Mouse (Mus musculus) hindbrain, embryonic 13.5 days (tissue): ENCODE results near the gene Gm44790. TPM values are rescaled to one million over a fixed set of nuclear protein-coding genes. Genes with fewer than 3 reads are reported as not detected.

Source experiments
- ATAC-seq: fragments of 200-750 bp; cut with Nextera tagmentation; 2 replicates; pipeline ENCODE4 v1.8.0; 2017; ENCODE audit warnings: moderate TSS enrichment; ENCODE audit not compliant: low FRiP score
- H3K27ac ChIP-seq: fragments of 300-500 bp; sonication (generic); 2 replicates; pipeline ENCODE4 v1.5.1; 2015; ENCODE audit warnings: inconsistent platforms, mild to moderate bottlenecking, moderate library complexity
- H3K27me3 ChIP-seq: fragments of 300-500 bp; sonication (generic); 2 replicates; pipeline ENCODE4 v1.6.1; 2015; ENCODE audit warnings: mild to moderate bottlenecking, inconsistent platforms
- H3K36me3 ChIP-seq: fragments of 300-500 bp; sonication (generic); 2 replicates; pipeline ENCODE4 v1.6.1; 2015; ENCODE audit warnings: mild to moderate bottlenecking, inconsistent platforms
- H3K4me1 ChIP-seq: fragments of 300-500 bp; sonication (generic); replicated peaks from 2 replicates; pipeline ENCODE4 v1.6.1; 2015; ENCODE audit warnings: inconsistent platforms
- H3K4me2 ChIP-seq: fragments of 300-500 bp; sonication (generic); 2 replicates; pipeline ENCODE4 v1.6.1; 2015; ENCODE audit warnings: inconsistent platforms, mild to moderate bottlenecking, moderate library complexity
- H3K4me3 ChIP-seq: fragments of 300-500 bp; sonication (generic); 2 replicates; pipeline ENCODE4 v1.5.1; 2015; ENCODE audit warnings: mild to moderate bottlenecking, inconsistent platforms
- H3K9ac ChIP-seq: fragments of 300-500 bp; sonication (generic); 2 replicates; pipeline ENCODE4 v1.6.1; 2015; ENCODE audit warnings: mild to moderate bottlenecking, inconsistent platforms
- H3K9me3 ChIP-seq: fragments of 300-500 bp; sonication (generic); 2 replicates; pipeline ENCODE4 v1.6.1; 2016; ENCODE audit warnings: inconsistent platforms
- WGBS: fragments of 180-500 bp; shearing (Covaris S2); methylation state at CpG from one replicate; pipeline ENCODE4 v1.1.7; 2015; 5-methylcytosine and 5-hydroxymethylcytosine counted together
- polyA plus RNA-seq: library from polyadenylated mRNA; unstranded; fragments of >200 nt; fragmentation: Nextera tagmentation; extraction: Ambion mirVana; gene quantifications from 2 replicates; pipeline ENCODE4 v1.2.1, GENCODE M21; 2015

Gene Gm44790
- polyA plus RNA-seq, 1 experiment from 2014 or later = not detected

- Histone ChIP-seq H3K9ac (peak overlapping the region; percentile 96), H3K4me1 (peaks cover 35% of the 10 kb centered on the region), H3K4me3 (peak overlapping the region; percentile 97), H3K4me2 (peak overlapping the region; percentile 74), H3K27me3 (no peaks in the 10 kb centered on the region; the same call in 1 of the 2 replicates), H3K27ac (no peak overlapping the region), H3K9me3 (no peaks in the 10 kb centered on the region), H3K36me3 (peaks cover 41% of the 10 kb centered on the region)
- 91% methylated on average over 9 of the region's 9 CpGs for WGBS
- no peak for ATAC-seq
Measured at GRCm38 (mm10) chr6:86395021-86395420, 31.4 kb upstream of the Gm44790 start.

DNA sequence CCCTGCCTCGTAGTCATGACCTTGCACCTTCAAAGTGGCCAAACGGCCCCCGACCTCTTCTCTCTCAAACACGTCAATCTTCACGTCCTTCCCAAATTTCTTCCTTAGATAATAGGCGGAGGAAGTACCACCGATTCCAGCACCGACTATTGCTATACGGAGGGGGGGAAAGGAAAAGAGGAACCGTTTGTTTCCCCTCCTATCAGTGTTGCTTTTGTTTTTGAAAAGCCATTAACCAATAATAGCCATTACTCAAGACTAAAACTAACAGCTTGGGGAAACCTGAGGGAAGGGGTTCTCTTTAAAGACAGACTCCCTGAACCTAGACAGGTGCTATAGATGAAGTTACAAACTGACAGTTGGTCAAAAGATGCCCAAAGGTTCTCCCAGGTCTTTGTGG lies 30.5 kb upstream of the Gm44790 start:
- Histone ChIP-seq H3K27me3 (no peaks in the 10 kb centered on the region; the same call in 1 of the 2 replicates), H3K27ac (peak overlapping the region; percentile 95), H3K9ac (peak overlapping the region; percentile 96), H3K9me3 (no peaks in the 10 kb centered on the region), H3K4me3 (peak overlapping the region; percentile 97), H3K4me2 (peak overlapping the region; percentile 74), H3K4me1 (peaks cover 39% of the 10 kb centered on the region), H3K36me3 (peaks cover 31% of the 10 kb centered on the region)
- 14% methylated on average over 10 of the region's 10 CpGs for WGBS
- peak; percentile 0; the same call in 1 of the 2 replicates for ATAC-seq

DNA sequence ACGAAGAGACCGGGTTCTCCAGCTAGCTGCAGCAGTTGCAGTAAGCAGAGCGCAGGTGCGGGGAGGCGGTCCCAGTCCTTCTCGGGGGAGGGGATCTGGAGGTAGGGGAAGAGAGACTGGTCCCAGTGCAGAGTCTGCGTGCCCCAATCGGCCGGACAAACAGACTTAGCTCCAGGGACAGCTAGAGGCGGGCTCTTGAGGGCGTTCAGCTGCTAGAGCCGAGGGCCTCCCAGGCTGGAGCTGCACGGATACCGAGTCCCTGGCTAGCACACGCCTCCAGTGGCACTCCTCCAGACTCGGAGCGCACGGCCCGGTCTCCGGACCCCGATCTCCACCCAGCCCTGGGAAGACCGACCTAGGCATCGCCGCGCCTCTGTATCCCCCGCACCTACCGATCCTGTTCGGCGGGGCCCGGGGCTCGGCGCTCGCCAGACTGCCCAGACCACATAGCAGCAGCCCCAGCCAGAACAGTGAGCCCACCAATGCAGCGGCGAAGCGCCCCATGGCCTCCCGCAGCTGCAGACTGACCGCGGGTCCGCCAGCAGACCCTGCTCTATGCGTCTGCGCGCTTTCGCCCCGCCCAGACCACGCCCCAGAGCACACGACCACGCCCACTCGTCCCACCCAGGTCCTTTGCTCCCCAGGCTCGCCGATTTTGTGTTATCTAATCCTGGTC lies 29.7 kb upstream of the Gm44790 start, which contains the start of gene Pcyox1:
Gene Pcyox1 (minus strand): TSS at position 574 of the 676 bp plus-strand sequence.
- H3K9me3 ChIP-seq = no peaks in the 10 kb centered on the region
- under 1% methylated on average over 51 of the region's 51 CpGs for WGBS

DNA sequence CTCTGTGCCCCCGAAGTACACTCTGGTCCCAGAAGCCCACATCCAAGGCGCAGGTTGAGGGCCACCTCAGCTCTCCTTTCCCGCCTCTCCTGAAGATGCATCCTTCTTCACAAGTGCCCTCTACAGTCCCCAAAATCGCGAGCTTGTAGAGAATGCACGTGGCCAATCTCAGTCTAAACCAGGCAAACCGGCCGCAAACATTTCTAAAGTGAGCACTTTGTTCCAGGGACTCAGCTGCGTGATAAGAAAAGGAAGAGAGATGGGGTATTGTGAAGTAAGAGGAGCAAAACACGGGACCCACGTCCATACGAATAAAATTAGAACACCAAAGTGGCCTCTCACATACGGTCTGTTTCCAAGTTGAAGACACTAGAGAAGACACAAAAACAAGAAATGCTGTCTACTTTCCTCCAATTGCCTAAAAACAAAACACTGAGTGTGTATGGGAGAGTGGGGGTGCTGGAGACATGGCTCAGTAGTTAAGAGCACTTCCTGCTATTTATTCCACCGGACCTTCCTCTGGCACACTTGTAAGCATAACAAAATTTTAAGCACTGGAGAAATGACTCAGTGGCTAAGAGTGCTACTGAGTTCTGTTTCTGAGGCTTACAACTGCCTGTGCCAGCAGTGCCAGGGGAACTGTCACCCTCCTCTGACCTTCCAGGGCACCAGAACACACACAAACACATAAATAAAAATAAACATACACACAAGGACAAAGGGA lies 29.0 kb upstream of the Gm44790 start:
- peak overlapping the region; percentile 96 for H3K9ac ChIP-seq
- WGBS = 8% methylated on average over 14 of the region's 14 CpGs
- ATAC-seq = no peak
- H3K4me2 ChIP-seq = peak overlapping the region; percentile 74
- H3K27ac ChIP-seq = peak overlapping the region; percentile 95
- no peaks in the 10 kb centered on the region for H3K9me3 ChIP-seq
- H3K27me3 ChIP-seq = no peaks in the 10 kb centered on the region; the same call in 1 of the 2 replicates
- H3K4me3 ChIP-seq = peak overlapping the region; percentile 97
- peaks cover 17% of the 10 kb centered on the region for H3K36me3 ChIP-seq
- H3K4me1 ChIP-seq = peaks cover 39% of the 10 kb centered on the region

More for the DNA sequence above, 29.7 kb upstream of the Gm44790 start, which contains the start of gene Pcyox1:
- Histone ChIP-seq H3K4me1 (peaks cover 39% of the 10 kb centered on the region), H3K27ac (peak within 1 kb of the TSS; percentile 95), H3K4me2 (peak within 1 kb of the TSS; percentile 74), H3K4me3 (peak within 1 kb of the TSS; percentile 97), H3K36me3 (peaks cover 24% of the 10 kb centered on the region), H3K27me3 (no peaks in the 10 kb centered on the region; the same call in 1 of the 2 replicates), H3K9ac (peak within 1 kb of the TSS; percentile 96)
- ATAC-seq = peak; percentile 94

GRCm38 (mm10) chr6:86398986-86399385 lies 27.5 kb upstream of the Gm44790 start:
- Histone ChIP-seq H3K4me3 (no peak overlapping the region), H3K9ac (no peak overlapping the region), H3K9me3 (no peaks in the 10 kb centered on the region), H3K4me2 (no peak overlapping the region), H3K27ac (no peak overlapping the region), H3K4me1 (peaks cover 34% of the 10 kb centered on the region), H3K36me3 (peaks cover 4% of the 10 kb centered on the region), H3K27me3 (no peaks in the 10 kb centered on the region; the same call in 1 of the 2 replicates)
- ATAC-seq = no peak
- WGBS = 74% methylated on average over 2 of the region's 2 CpGs

GRCm38 (mm10) chr6:86399995-86400394 lies 26.5 kb upstream of the Gm44790 start:
- H3K4me2 ChIP-seq = no peak overlapping the region
- no peaks in the 10 kb centered on the region for H3K9me3 ChIP-seq
- peaks cover 24% of the 10 kb centered on the region for H3K4me1 ChIP-seq
- no peak for ATAC-seq
- H3K27me3 ChIP-seq = no peaks in the 10 kb centered on the region; the same call in 1 of the 2 replicates
- H3K9ac ChIP-seq = no peak overlapping the region
- no peak overlapping the region for H3K27ac ChIP-seq
- no peaks in the 10 kb centered on the region for H3K36me3 ChIP-seq
- H3K4me3 ChIP-seq = no peak overlapping the region
- WGBS = 93% methylated on average over 2 of the region's 2 CpGs

GRCm38 (mm10) chr6:86400972-86401371 lies 25.5 kb upstream of the Gm44790 start:
- Histone ChIP-seq H3K4me1 (peaks cover 17% of the 10 kb centered on the region), H3K36me3 (no peaks in the 10 kb centered on the region), H3K4me2 (peak overlapping the region; percentile 45), H3K4me3 (peak overlapping the region; percentile 14; the same call in 1 of the 2 replicates), H3K27me3 (no peaks in the 10 kb centered on the region; the same call in 1 of the 2 replicates), H3K9me3 (no peaks in the 10 kb centered on the region), H3K9ac (no peak overlapping the region), H3K27ac (no peak overlapping the region)
- 12% methylated on average over 9 of the region's 9 CpGs for WGBS
- no peak for ATAC-seq

GRCm38 (mm10) chr6:86402681-86403607 lies 23.5 kb upstream of the Gm44790 start:
- peak overlapping the region; percentile 81 for H3K4me2 ChIP-seq
- H3K9ac ChIP-seq = no peak overlapping the region
- H3K27ac ChIP-seq = no peak overlapping the region
- peaks cover 3% of the 10 kb centered on the region; the same call in 1 of the 2 replicates for H3K36me3 ChIP-seq
- H3K9me3 ChIP-seq = no peaks in the 10 kb centered on the region
- no peaks in the 10 kb centered on the region; the same call in 1 of the 2 replicates for H3K27me3 ChIP-seq
- WGBS = 40% methylated on average over 12 of the region's 12 CpGs
- H3K4me3 ChIP-seq = peak overlapping the region; percentile 83
- H3K4me1 ChIP-seq = peaks cover 28% of the 10 kb centered on the region
- ATAC-seq = no peak

DNA sequence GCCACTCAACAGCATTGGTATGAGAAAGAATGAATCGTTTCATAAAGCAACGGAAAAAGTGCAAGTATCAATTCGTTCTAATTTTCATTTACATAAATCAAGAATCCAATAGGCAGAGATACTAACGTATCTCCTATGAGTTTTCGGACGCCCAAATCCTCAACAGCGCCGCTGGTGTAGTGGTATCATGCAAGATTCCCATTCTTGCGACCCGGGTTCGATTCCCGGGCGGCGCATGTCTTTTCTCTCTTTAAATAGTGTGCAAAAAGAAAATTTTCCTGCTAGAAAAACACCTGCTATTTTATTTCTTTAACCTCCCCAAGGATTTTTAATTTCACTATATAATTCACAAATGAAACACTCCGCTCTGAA lies 22.7 kb upstream of the Gm44790 start:
- H3K4me2 ChIP-seq = peak overlapping the region; percentile 81
- H3K4me3 ChIP-seq = peak overlapping the region; percentile 83
- under 1% methylated on average over 15 of the region's 15 CpGs for WGBS
- H3K9ac ChIP-seq = peak overlapping the region; percentile 99
- ATAC-seq = peak; percentile 81
- peak overlapping the region; percentile 100 for H3K27ac ChIP-seq
- H3K27me3 ChIP-seq = no peaks in the 10 kb centered on the region; the same call in 1 of the 2 replicates
- H3K36me3 ChIP-seq = peaks cover 3% of the 10 kb centered on the region; the same call in 1 of the 2 replicates
- H3K4me1 ChIP-seq = peaks cover 29% of the 10 kb centered on the region
- no peaks in the 10 kb centered on the region for H3K9me3 ChIP-seq

DNA sequence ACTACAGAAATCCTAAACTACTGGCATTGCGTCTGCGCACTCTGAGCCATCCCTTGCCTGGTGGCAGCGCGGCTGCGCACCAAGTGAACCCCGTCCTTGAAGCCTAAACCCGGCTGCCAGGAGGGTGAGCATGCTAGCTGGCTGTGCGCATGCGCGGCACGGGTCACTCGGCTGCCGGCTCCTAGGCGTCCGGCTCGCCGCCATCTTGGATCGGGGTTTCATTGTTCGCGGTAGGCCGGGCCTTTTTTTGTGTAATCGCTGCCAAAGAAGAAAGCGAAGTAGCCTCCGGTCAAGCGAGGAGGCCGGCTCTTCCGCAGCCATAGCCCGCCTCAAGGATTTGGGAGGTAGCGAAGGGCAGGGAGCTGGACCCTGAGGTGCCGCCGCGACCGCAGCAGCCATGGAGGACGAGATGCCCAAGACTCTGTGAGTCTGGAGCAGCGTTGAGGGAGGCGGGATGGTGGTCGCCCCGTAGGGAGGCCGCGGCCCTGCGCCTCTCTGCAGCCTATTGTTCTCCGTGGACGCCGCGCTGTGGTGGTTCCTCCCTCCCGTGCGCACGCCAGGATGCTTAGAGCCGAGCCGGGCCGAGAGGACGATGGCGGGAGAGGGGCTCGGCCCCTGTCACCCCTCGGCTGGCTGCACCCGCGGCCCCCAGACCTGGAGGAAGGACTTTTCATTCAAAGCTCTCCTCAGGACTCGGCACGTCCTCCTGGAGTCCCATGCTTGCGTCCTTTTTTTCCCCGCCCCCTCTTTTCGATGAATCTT lies 22.2 kb upstream of the Gm44790 start, which contains the start of gene Tia1:
Gene Tia1 (plus strand): TSS at position 120 of the 762 bp plus-strand sequence.
- ATAC-seq = peak; percentile 97
- Histone ChIP-seq H3K4me3 (peak within 1 kb of the TSS; percentile 83), H3K36me3 (peaks cover 3% of the 10 kb centered on the region; the same call in 1 of the 2 replicates), H3K27ac (peak within 1 kb of the TSS; percentile 100), H3K4me1 (peaks cover 30% of the 10 kb centered on the region), H3K9ac (peak within 1 kb of the TSS; percentile 99), H3K9me3 (no peaks in the 10 kb centered on the region), H3K4me2 (peak within 1 kb of the TSS; percentile 81), H3K27me3 (no peaks in the 10 kb centered on the region)
- under 1% methylated on average over 62 of the region's 62 CpGs for WGBS

GRCm38 (mm10) chr6:86404996-86405395 lies 21.5 kb upstream of the Gm44790 start:
- Histone ChIP-seq H3K27ac (peak overlapping the region; percentile 100), H3K4me2 (peak overlapping the region; percentile 81), H3K4me3 (peak overlapping the region; percentile 83), H3K9ac (peak overlapping the region; percentile 99), H3K4me1 (peaks cover 36% of the 10 kb centered on the region), H3K9me3 (no peaks in the 10 kb centered on the region), H3K36me3 (peaks cover 3% of the 10 kb centered on the region; the same call in 1 of the 2 replicates), H3K27me3 (no peaks in the 10 kb centered on the region)
- under 1% methylated on average over 11 of the region's 11 CpGs for WGBS
- ATAC-seq = no peak
